Mouse (Mus musculus) cerebellum, postnatal 14 days (tissue): Measurements from ENCODE around the gene Tcaim.
A peak's percentile ranks its signal among the peaks of the same experiment; 100 is the strongest.
"Not testable (repeated sequence)": the region's sequence is repeated elsewhere in the genome, so short reads cannot be mapped to it uniquely, and the experiment has no call there.

Source experiments
- DNase-seq, 2 experiments: peaks; one replicate each; pipeline ENCODE4 v3.0.0; 2021; ENCODE audit warnings: mixed read lengths in 2 of 2

Gene Tcaim

DNA sequence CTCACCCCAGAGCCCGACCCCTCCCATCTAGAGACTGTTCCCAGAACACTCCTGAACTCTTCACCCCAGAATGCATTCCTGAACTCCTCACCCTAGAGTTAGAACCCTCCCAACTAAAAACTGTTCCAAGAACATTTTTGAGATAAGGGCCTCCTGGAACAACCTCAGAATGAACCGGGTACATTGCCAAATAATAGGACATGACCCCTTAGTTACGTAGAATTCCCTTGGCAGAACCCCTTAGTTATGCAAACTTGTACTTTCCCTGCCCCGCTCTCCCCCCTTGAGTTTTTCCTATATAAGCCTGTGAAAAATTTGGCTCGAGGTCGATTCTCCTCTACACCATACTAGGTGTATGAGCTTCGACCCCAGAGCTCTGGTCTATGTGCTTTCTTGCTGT lies 49.8 kb downstream of the Tcaim start:
- not testable (repeated sequence) for DNase-seq

DNA sequence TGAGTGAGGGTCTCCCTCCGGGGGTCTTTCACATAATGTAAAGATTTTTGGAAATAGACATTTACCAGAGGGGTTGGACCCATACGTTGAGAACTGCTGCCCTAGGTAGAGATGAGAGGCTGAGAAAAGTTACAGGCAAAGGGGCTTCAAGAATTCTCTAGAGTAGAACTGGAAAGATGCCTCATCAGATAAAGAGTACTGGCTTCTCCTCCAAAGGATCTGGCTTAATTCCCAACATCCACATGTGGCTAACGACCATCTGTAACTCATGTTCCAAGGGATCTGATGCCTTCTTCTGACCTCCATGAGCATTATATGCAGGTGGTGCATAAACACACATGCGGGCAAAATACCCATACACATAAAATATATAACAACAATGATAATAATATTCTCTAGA lies 50.3 kb downstream of the Tcaim start:
- DNase-seq, result no peak

DNA sequence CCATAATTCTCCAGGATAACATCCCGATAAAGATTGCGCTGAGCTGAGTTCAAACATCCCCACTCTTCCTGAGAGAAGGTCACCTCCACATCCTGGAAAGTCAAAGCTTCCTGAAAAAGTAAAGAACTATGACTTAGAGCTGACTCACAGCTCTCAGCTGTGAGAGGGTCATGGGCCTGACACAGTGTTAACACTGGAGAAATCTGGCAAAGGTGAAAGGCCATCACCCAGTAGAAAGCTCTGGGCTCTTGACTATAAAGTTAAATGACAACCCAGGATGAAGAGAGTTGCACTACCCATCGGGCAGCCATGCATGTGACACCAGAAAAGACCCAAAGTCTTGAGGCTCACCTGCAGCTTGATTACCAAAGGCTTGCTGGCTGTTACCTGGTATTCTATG lies 51.4 kb downstream of the Tcaim start:
- DNase-seq, result no peak

DNA sequence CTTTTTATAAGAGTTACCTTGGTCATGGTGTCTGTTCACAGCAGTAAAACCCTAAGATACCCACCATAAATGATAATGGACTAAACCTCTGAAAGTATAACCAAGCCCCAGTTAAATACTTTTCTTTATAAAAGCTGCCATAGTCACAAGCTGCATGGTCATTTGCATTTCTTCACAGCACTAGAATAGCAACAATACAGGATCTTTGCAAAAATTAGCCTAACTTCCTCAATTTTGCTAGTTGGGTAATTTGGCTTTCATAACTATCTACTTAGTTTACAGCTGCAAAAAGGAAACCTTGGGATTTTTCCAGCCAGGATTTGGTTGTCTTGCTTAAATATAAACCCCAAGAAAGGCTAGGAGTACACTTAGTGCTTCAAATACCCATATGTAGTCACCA lies 55.4 kb downstream of the Tcaim start:
- DNase-seq, result no peak

DNA sequence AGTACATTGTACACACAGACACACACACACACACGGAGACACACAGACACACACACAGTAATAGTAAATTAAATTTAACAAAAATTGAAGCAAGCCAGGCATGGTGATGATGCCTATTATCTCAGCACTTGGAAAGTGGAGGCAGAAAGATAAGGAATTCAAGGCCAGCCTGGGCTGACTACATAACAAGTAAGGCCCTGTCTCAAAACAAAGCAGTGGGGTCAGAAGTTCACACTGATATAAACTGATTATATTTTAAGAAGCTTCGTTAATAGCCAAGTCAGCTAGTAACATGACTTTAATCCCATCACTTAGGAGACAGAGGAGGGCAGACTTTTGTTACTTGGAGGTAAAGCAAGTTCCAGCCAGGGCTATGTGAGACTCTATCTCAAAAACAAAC lies 58.4 kb downstream of the Tcaim start:
- DNase-seq, result no peak

DNA sequence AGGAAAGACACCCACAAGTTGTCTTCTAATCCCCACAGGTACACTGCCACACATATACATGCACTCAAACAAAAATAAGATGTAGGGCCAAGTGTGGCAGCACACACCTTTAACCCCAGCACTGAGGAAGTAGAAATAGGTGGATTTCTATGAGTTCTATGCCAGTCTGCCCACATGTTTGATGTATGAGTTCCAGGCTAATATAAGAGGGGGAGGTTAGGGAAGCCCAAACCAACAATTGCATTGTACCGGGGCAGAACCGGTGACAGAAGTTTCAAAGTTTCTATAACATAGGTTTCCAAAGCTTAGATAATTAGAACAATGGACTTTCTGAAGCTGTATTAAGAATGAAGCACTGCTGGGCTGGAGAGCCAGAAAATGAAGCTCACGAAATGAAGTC lies 59.5 kb downstream of the Tcaim start:
- DNase-seq, result no peak

DNA sequence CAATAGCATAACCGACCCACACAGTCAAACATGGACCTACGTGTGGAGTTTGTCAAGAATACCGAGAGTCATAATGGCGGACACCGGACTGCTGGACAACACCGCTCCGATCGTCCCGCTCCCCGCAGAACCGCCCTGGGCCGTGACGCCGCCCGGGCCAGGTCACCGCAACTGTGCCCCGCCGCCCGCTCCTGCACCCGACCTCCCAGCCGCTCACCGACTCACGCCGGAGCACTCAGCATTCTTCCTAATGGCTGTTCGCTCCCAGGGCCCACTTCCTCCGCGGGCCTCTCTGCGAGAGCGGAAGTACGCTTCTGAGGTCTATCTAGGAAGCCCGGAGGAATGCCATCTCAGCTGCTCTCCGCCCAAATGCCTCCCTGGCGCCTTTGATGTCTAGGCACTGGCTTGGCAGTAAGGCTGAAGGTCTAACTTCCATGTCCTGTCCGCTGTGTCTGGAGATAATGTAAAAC lies 60.4 kb downstream of the Tcaim start, which contains the start of gene Zfp445:
Gene Zfp445, minus strand, starts transcription at position 310 of the 470 bp plus-strand sequence.
- DNase-seq, result peak; percentile 82 to 83

DNA sequence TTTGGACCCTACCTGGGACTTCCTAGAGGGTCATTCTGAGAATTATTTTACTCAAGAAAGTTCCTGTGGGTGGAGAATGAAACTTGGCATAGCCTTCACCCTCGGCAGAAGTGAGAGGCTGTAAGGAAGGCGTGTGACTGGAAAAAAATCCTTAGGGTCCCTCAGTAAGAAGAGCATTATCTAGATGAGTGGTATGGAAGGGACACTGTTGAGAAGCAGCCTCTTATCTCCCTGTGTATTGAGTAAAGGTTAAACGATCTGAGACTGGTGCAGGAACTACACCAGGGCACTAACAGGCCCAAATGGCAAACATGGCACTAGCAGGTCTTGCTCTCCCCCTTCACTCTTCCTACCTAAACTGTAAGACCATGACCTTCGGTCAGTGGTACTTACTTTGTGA lies 60.9 kb downstream of the Tcaim start:
- DNase-seq, result no peak

DNA sequence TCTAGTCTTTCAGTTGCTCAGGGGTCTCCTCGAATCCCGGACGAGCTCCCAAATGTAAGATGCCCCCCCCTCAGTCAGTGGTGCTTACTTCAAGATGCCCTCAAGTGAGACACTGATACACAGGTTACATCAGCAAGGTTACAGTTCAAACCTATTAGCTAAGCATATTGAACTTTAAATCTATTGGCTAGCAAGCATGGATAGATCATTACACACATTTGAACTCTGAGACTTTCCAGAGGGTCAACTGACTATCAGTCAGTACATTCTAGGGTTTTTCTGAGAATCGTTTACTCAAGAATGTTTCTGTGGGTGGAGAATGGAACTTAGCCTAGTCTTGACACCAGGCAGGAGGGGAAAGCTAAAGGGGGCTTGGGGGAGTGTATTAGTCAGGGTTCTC lies 67.3 kb downstream of the Tcaim start:
- DNase-seq, result no peak

DNA sequence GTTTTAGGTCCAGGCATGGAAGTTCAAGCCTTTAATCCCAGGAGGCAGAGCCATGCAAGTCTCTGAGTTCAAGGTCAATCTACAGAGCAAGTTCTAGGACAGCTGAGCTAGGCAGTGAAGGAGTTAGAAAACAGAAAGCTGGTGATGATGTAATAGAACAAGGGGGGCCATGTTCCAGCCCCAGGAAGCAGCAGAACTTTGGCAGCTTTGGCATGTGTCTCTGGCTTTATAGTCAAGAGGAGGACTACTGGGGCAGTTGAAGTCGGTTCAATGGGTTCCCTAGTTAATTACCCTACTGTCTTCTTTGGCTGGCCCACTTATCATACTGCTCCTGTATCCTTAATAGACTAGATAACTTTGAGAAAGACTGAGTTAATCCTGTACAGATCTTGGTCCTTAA lies 69.3 kb downstream of the Tcaim start:
- no peak for DNase-seq

DNA sequence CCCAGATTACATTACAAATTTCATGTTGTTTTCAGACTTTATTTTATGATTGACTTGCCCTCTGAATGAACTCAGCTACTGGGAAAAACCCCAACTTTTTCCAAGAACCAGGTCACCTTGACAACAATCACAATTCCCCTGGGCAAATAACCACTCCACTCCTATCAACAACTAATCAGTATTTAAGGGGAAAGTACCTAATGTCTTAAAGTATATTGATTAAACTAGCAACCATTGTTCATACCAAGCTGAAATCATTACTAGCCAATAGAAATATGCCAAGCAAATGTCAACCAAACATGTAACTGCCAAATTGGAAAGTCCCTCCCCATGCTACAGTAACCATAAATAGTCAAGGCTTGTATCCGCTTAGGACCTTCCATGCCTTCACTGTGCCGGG lies 69.8 kb downstream of the Tcaim start:
- DNase-seq, result no peak

DNA sequence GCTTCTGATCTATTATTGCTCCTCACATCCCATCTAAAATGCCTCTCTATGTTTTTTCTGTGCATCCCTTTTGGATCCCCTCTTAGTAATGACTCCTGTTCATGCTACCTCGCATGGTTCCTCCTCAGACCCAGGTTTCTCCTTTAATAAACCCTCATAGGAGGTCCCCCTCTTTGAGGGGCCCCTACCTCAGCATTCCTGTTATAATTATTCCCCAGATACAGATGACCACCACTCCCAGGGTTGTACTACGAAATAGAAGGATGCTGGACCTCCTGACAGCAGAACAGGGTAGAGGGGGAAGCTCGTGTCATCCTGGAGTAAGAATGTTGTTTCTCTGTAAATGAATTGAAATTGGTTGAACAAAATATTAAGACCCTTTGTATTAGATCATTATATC lies 80.0 kb downstream of the Tcaim start, which contains the start of gene Zkscan7:
Gene Zkscan7, plus strand, starts transcription at position 301 of the 400 bp plus-strand sequence.
- DNase-seq, result no peak
